Mouse (Mus musculus) frontal cortex, adult (tissue): Measurements from ENCODE around the gene Dab1.
A peak's percentile ranks its signal among the peaks of the same experiment; 100 is the strongest.

Source experiments
- ATAC-seq: cut with Nextera tagmentation; 2 replicates; pipeline ENCODE4 v1.9.2; 2017; ENCODE audit warnings: mild to moderate bottlenecking, moderate library complexity, mixed read lengths; ENCODE audit not compliant: low TSS enrichment

Gene Dab1

GRCm38 (mm10) chr4:103619321-103619945, at the start of gene Dab1:
TSS of gene Dab1 (plus strand) at chr4:103619359.
- peak; percentile 90 for ATAC-seq

- ATAC-seq: no peak
Measured at GRCm38 (mm10) chr4:103571721-103572352, 47.3 kb upstream of the Dab1 start.

- no peak for ATAC-seq
Measured at GRCm38 (mm10) chr4:103575556-103575955, 43.6 kb upstream of the Dab1 start.

GRCm38 (mm10) chr4:103576305-103576704, 42.9 kb upstream of the Dab1 start:
- ATAC-seq: no peak

- peak; percentile 76 for ATAC-seq
Measured at GRCm38 (mm10) chr4:103577111-103577815, 41.9 kb upstream of the Dab1 start.

GRCm38 (mm10) chr4:103577821-103578220, 41.3 kb upstream of the Dab1 start:
- 0 out of 2 replicates have a peak, but pooled peaks have one; percentile 9 for ATAC-seq

GRCm38 (mm10) chr4:103580021-103580420, 39.1 kb upstream of the Dab1 start:
- ATAC-seq: no peak

GRCm38 (mm10) chr4:103615011-103615410, 4.1 kb upstream of the Dab1 start:
- ATAC-seq: no peak

- ATAC-seq: peak; percentile 63
Measured at GRCm38 (mm10) chr4:103619946-103620371, 800 bp downstream of the Dab1 start.

- ATAC-seq: no peak
Measured at GRCm38 (mm10) chr4:103620590-103621155, 1.5 kb downstream of the Dab1 start.

GRCm38 (mm10) chr4:103621586-103621985, 2.4 kb downstream of the Dab1 start:
- ATAC-seq: no peak

GRCm38 (mm10) chr4:103630177-103630576, 11.0 kb downstream of the Dab1 start:
- peak; percentile 84 for ATAC-seq

- peak; percentile 77 for ATAC-seq
Measured at GRCm38 (mm10) chr4:103636168-103636776, 17.1 kb downstream of the Dab1 start.

- ATAC-seq: no peak
Measured at GRCm38 (mm10) chr4:103648209-103648896, 29.2 kb downstream of the Dab1 start.

- ATAC-seq: no peak
Measured at GRCm38 (mm10) chr4:103655740-103656139, 36.6 kb downstream of the Dab1 start.

GRCm38 (mm10) chr4:103661386-103661785, 42.2 kb downstream of the Dab1 start:
- ATAC-seq: no peak

- ATAC-seq: no peak
Measured at GRCm38 (mm10) chr4:103667438-103667837, 48.3 kb downstream of the Dab1 start.

- no peak for ATAC-seq
Measured at GRCm38 (mm10) chr4:103677195-103677594, 58.0 kb downstream of the Dab1 start.

- no peak; the same call in 1 of the 2 replicates for ATAC-seq
Measured at GRCm38 (mm10) chr4:103678501-103678900, 59.3 kb downstream of the Dab1 start.

- peak; percentile 47; the same call in 1 of the 2 replicates for ATAC-seq
Measured at GRCm38 (mm10) chr4:103685136-103685535, 66.0 kb downstream of the Dab1 start.

- ATAC-seq: peak; percentile 72
Measured at GRCm38 (mm10) chr4:103691717-103692116, 72.6 kb downstream of the Dab1 start.
